Mouse (Mus musculus): ENCODE data around the gene Mov10. TPM values are rescaled to one million over a fixed set of nuclear protein-coding genes. Genes with fewer than 3 reads are reported as not detected.

Gene Mov10
- polyA plus RNA-seq, 1 experiment from 2014 or later: 9.1 TPM

GRCm38 (mm10) chr3:104789312-104789605 lies 29.1 kb downstream of the Mov10 start:
- H3K27ac ChIP-seq (ENCODE audit: low read depth, low read length): peak overlapping the region; percentile 51; the same call in 1 of the 2 replicates
- 5% methylated on average over 10 of the region's 10 CpGs for WGBS
- peak overlapping the region; percentile 90 for H3K4me2 ChIP-seq (ENCODE audit: low read length)
- no peaks in the 10 kb centered on the region for H3K36me3 ChIP-seq (ENCODE audit: control insufficient read depth, insufficient read depth, low read length)
- H3K27me3 ChIP-seq (replicated peaks; ENCODE audit: control insufficient read depth, insufficient read depth, low read length): 0 out of 2 replicates have a peak, but pooled peaks cover 7% of the 10 kb centered on the region
- H3K4me1 ChIP-seq (ENCODE audit: control insufficient read depth, insufficient read depth, low read depth, low read length): peaks cover 23% of the 10 kb centered on the region
- no peaks in the 10 kb centered on the region for H3K9me3 ChIP-seq (ENCODE audit: control insufficient read depth, low read length)
- ATAC-seq: no peak; the same call in 1 of the 2 replicates
- peak overlapping the region; percentile 68 for H3K9ac ChIP-seq (ENCODE audit: low read depth, low read length)
- H3K4me3 ChIP-seq (ENCODE audit: low read length): peak overlapping the region; percentile 58

GRCm38 (mm10) chr3:104788561-104789311 lies 29.6 kb downstream of the Mov10 start:
- Histone ChIP-seq H3K4me2 (ENCODE audit: low read length) (peak overlapping the region; percentile 90), H3K27ac (ENCODE audit: low read depth, low read length) (peak overlapping the region; percentile 51; the same call in 1 of the 2 replicates), H3K36me3 (ENCODE audit: control insufficient read depth, insufficient read depth, low read length) (no peaks in the 10 kb centered on the region), H3K27me3 (replicated peaks; ENCODE audit: control insufficient read depth, insufficient read depth, low read length) (0 out of 2 replicates have a peak, but pooled peaks cover 7% of the 10 kb centered on the region), H3K9ac (ENCODE audit: low read depth, low read length) (peak overlapping the region; percentile 68), H3K4me3 (ENCODE audit: low read length) (peak overlapping the region; percentile 58), H3K9me3 (ENCODE audit: control insufficient read depth, low read length) (no peaks in the 10 kb centered on the region), H3K4me1 (ENCODE audit: control insufficient read depth, insufficient read depth, low read depth, low read length) (peaks cover 23% of the 10 kb centered on the region)
- under 1% methylated on average over 34 of the region's 52 CpGs for WGBS
- peak; percentile 87 for ATAC-seq

GRCm38 (mm10) chr3:104788075-104788474 lies 30.3 kb downstream of the Mov10 start, which contains the start of gene Rhoc:
TSS of gene Rhoc (plus strand) at chr3:104788375.
- ATAC-seq: no peak
- Histone ChIP-seq H3K36me3 (ENCODE audit: control insufficient read depth, insufficient read depth, low read length) (no peaks in the 10 kb centered on the region), H3K27ac (ENCODE audit: low read depth, low read length) (peak within 1 kb of the TSS; percentile 51; the same call in 1 of the 2 replicates), H3K4me1 (ENCODE audit: control insufficient read depth, insufficient read depth, low read depth, low read length) (peaks cover 23% of the 10 kb centered on the region), H3K27me3 (replicated peaks; ENCODE audit: control insufficient read depth, insufficient read depth, low read length) (peaks cover 13% of the 10 kb centered on the region), H3K9ac (ENCODE audit: low read depth, low read length) (peak within 1 kb of the TSS; percentile 68), H3K4me3 (ENCODE audit: low read length) (peak within 1 kb of the TSS; percentile 58), H3K9me3 (ENCODE audit: control insufficient read depth, low read length) (no peaks in the 10 kb centered on the region), H3K4me2 (ENCODE audit: low read length) (peak within 1 kb of the TSS; percentile 90)
- 38% methylated on average over 3 of the region's 3 CpGs for WGBS

- Histone ChIP-seq H3K27ac (ENCODE audit: low read depth, low read length) (no peak overlapping the region), H3K4me2 (ENCODE audit: low read length) (no peak overlapping the region), H3K9ac (ENCODE audit: low read depth, low read length) (no peak overlapping the region), H3K4me3 (ENCODE audit: low read length) (no peak overlapping the region), H3K4me1 (ENCODE audit: control insufficient read depth, insufficient read depth, low read depth, low read length) (peaks cover 26% of the 10 kb centered on the region), H3K9me3 (ENCODE audit: control insufficient read depth, low read length) (no peaks in the 10 kb centered on the region), H3K36me3 (ENCODE audit: control insufficient read depth, insufficient read depth, low read length) (no peaks in the 10 kb centered on the region), H3K27me3 (replicated peaks; ENCODE audit: control insufficient read depth, insufficient read depth, low read length) (peaks cover 29% of the 10 kb centered on the region)
- 93% methylated on average over 6 of the region's 6 CpGs for WGBS
- ATAC-seq: no peak
These were observed 33.1 kb downstream of the Mov10 start for GRCm38 (mm10) chr3:104785284-104785683.

- Histone ChIP-seq H3K4me2 (ENCODE audit: low read length) (no peak overlapping the region), H3K9me3 (ENCODE audit: control insufficient read depth, low read length) (no peaks in the 10 kb centered on the region), H3K4me3 (ENCODE audit: low read length) (no peak overlapping the region), H3K27ac (ENCODE audit: low read depth, low read length) (no peak overlapping the region), H3K27me3 (replicated peaks; ENCODE audit: control insufficient read depth, insufficient read depth, low read length) (peaks cover 33% of the 10 kb centered on the region), H3K36me3 (ENCODE audit: control insufficient read depth, insufficient read depth, low read length) (no peaks in the 10 kb centered on the region), H3K4me1 (ENCODE audit: control insufficient read depth, insufficient read depth, low read depth, low read length) (peaks cover 20% of the 10 kb centered on the region), H3K9ac (ENCODE audit: low read depth, low read length) (no peak overlapping the region)
- ATAC-seq: no peak
- 39% methylated on average over 14 of the region's 14 CpGs for WGBS
These were observed 34.3 kb downstream of the Mov10 start for GRCm38 (mm10) chr3:104783971-104784500.

- Histone ChIP-seq H3K9me3 (ENCODE audit: control insufficient read depth, low read length) (no peaks in the 10 kb centered on the region), H3K27me3 (replicated peaks; ENCODE audit: control insufficient read depth, insufficient read depth, low read length) (peaks cover 49% of the 10 kb centered on the region), H3K4me2 (ENCODE audit: low read length) (peak overlapping the region; percentile 90), H3K9ac (ENCODE audit: low read depth, low read length) (no peak overlapping the region), H3K36me3 (ENCODE audit: control insufficient read depth, insufficient read depth, low read length) (no peaks in the 10 kb centered on the region), H3K4me1 (ENCODE audit: control insufficient read depth, insufficient read depth, low read depth, low read length) (peaks cover 15% of the 10 kb centered on the region), H3K4me3 (ENCODE audit: low read length) (no peak overlapping the region), H3K27ac (ENCODE audit: low read depth, low read length) (no peak overlapping the region)
- ATAC-seq: no peak
- WGBS: 18% methylated on average over 12 of the region's 12 CpGs
These were observed 36.2 kb downstream of the Mov10 start for GRCm38 (mm10) chr3:104782061-104782681.

GRCm38 (mm10) chr3:104781471-104781903 lies 36.9 kb downstream of the Mov10 start, which contains the start of gene Fam19a3:
TSS of gene Fam19a3 (minus strand) at chr3:104781840.
- 1% methylated on average over 26 of the region's 26 CpGs for WGBS
- no peaks in the 10 kb centered on the region for H3K36me3 ChIP-seq (ENCODE audit: control insufficient read depth, insufficient read depth, low read length)
- no peak for ATAC-seq
- H3K4me2 ChIP-seq (ENCODE audit: low read length): peak within 1 kb of the TSS; percentile 90
- peak within 1 kb of the TSS; percentile 44 for H3K4me3 ChIP-seq (ENCODE audit: low read length)
- H3K27me3 ChIP-seq (replicated peaks; ENCODE audit: control insufficient read depth, insufficient read depth, low read length): peaks cover 54% of the 10 kb centered on the region
- H3K27ac ChIP-seq (ENCODE audit: low read depth, low read length): no peak within 1 kb of the TSS
- peak within 1 kb of the TSS; percentile 47 for H3K9ac ChIP-seq (ENCODE audit: low read depth, low read length)
- no peaks in the 10 kb centered on the region for H3K9me3 ChIP-seq (ENCODE audit: control insufficient read depth, low read length)
- H3K4me1 ChIP-seq (ENCODE audit: control insufficient read depth, insufficient read depth, low read depth, low read length): peaks cover 15% of the 10 kb centered on the region

- Histone ChIP-seq H3K27me3 (replicated peaks; ENCODE audit: control insufficient read depth, insufficient read depth, low read length) (peaks cover 57% of the 10 kb centered on the region), H3K4me3 (ENCODE audit: low read length) (peak within 1 kb of the TSS; percentile 44), H3K9me3 (ENCODE audit: control insufficient read depth, low read length) (no peaks in the 10 kb centered on the region), H3K4me1 (ENCODE audit: control insufficient read depth, insufficient read depth, low read depth, low read length) (peaks cover 15% of the 10 kb centered on the region), H3K4me2 (ENCODE audit: low read length) (peak within 1 kb of the TSS; percentile 90), H3K9ac (ENCODE audit: low read depth, low read length) (peak within 1 kb of the TSS; percentile 47), H3K27ac (ENCODE audit: low read depth, low read length) (no peak within 1 kb of the TSS), H3K36me3 (ENCODE audit: control insufficient read depth, insufficient read depth, low read length) (no peaks in the 10 kb centered on the region)
- peak; percentile 35; the same call in 1 of the 2 replicates for ATAC-seq
- under 1% methylated on average over 50 of the region's 56 CpGs for WGBS
These were observed 37.6 kb downstream of the Mov10 start, which contains the start of gene Ppm1j for GRCm38 (mm10) chr3:104780561-104781420. TSS of gene Ppm1j (plus strand) at chr3:104781056.

All from hindbrain, embryonic 16.5 days (tissue).